Mouse (Mus musculus) liver, embryonic 16.5 days (tissue): ENCODE results near the gene Tmem41b. TPM values are rescaled to one million over a fixed set of nuclear protein-coding genes. Genes with fewer than 3 reads are reported as not detected.

Experiments
- ATAC-seq: fragments of 200-750 bp; cut with Nextera tagmentation; 2 replicates; pipeline ENCODE4 v1.8.0; 2017; ENCODE audit warnings: low read depth, mild to moderate bottlenecking, moderate number of reproducible peaks, moderate library complexity
- H3K27ac ChIP-seq: fragments of 300-500 bp; sonication (generic); 2 replicates; pipeline ENCODE4 v1.5.1; 2014; ENCODE audit warnings: mild to moderate bottlenecking, low read length
- H3K27me3 ChIP-seq: fragments of 300-500 bp; sonication (generic); 2 replicates; pipeline ENCODE4 v1.6.1; 2014; ENCODE audit warnings: low read depth, low read length, mixed read lengths; ENCODE audit not compliant: control insufficient read depth, insufficient read depth
- H3K36me3 ChIP-seq: fragments of 300-500 bp; sonication (generic); 2 replicates; pipeline ENCODE4 v1.6.1; 2014; ENCODE audit warnings: mild to moderate bottlenecking; ENCODE audit not compliant: control insufficient read depth, insufficient read depth
- H3K4me1 ChIP-seq: fragments of 300-500 bp; sonication (generic); 2 replicates; pipeline ENCODE4 v1.6.1; 2014; ENCODE audit warnings: low read depth, low read length, mixed read lengths; ENCODE audit not compliant: control insufficient read depth
- H3K4me2 ChIP-seq: fragments of 300-500 bp; sonication (generic); 2 replicates; pipeline ENCODE4 v1.6.1; 2014; ENCODE audit warnings: low read depth, low read length, mixed read lengths
- H3K4me3 ChIP-seq: fragments of 300-500 bp; sonication (generic); 2 replicates; pipeline ENCODE4 v1.5.1; 2014; ENCODE audit warnings: low read depth, mild to moderate bottlenecking, low read length
- H3K9ac ChIP-seq: fragments of 300-500 bp; sonication (generic); 2 replicates; pipeline ENCODE4 v1.6.1; 2014; ENCODE audit warnings: low read depth, low read length
- H3K9me3 ChIP-seq: fragments of 300-500 bp; sonication (generic); replicated peaks from 2 replicates; pipeline ENCODE4 v1.6.1; 2016; ENCODE audit warnings: low read length; ENCODE audit not compliant: control insufficient read depth
- WGBS: fragments of 180-500 bp; shearing (Covaris S2); extraction: QIAGEN DNeasy Blood & Tissue Kit; methylation state at CpG from one replicate; pipeline ENCODE4 v1.1.7; 2014; ENCODE audit not compliant: insufficient replicate concordance; 5-methylcytosine and 5-hydroxymethylcytosine counted together
- polyA plus RNA-seq: library from polyadenylated mRNA; unstranded; fragments of >200 nt; fragmentation: Nextera tagmentation; extraction: Ambion mirVana; gene quantifications from 2 replicates; pipeline ENCODE4 v1.2.1, GENCODE M21; 2015

Gene Tmem41b
- polyA plus RNA-seq, 1 experiment from 2014 or later: 26.4 TPM

- no peak overlapping the region for H3K4me2 ChIP-seq
- H3K27ac ChIP-seq: no peak overlapping the region
- 54% methylated on average over 4 of the region's 4 CpGs for WGBS
- no peak overlapping the region for H3K9ac ChIP-seq
- H3K9me3 ChIP-seq: no peaks in the 10 kb centered on the region
- peaks cover 4% of the 10 kb centered on the region for H3K4me1 ChIP-seq
- ATAC-seq: no peak
- H3K27me3 ChIP-seq: no peaks in the 10 kb centered on the region
- no peaks in the 10 kb centered on the region for H3K36me3 ChIP-seq
- H3K4me3 ChIP-seq: no peak overlapping the region
These were observed 35.4 kb downstream of the Tmem41b start for GRCm38 (mm10) chr7:109951297-109951696.

- Histone ChIP-seq H3K27ac (no peak overlapping the region), H3K9me3 (no peaks in the 10 kb centered on the region), H3K4me2 (no peak overlapping the region), H3K27me3 (no peaks in the 10 kb centered on the region), H3K9ac (no peak overlapping the region), H3K36me3 (no peaks in the 10 kb centered on the region), H3K4me3 (no peak overlapping the region), H3K4me1 (no peaks in the 10 kb centered on the region)
- no peak for ATAC-seq
- WGBS: 57% methylated on average over 6 of the region's 6 CpGs
These were observed 42.2 kb downstream of the Tmem41b start for GRCm38 (mm10) chr7:109944421-109945034.

GRCm38 (mm10) chr7:109929628-109930027 lies 57.1 kb downstream of the Tmem41b start:
- Histone ChIP-seq H3K9ac (no peak overlapping the region), H3K27ac (no peak overlapping the region), H3K4me2 (no peak overlapping the region), H3K4me3 (no peak overlapping the region), H3K9me3 (no peaks in the 10 kb centered on the region), H3K4me1 (no peaks in the 10 kb centered on the region), H3K36me3 (peaks cover 8% of the 10 kb centered on the region), H3K27me3 (no peaks in the 10 kb centered on the region)
- ATAC-seq: no peak

DNA sequence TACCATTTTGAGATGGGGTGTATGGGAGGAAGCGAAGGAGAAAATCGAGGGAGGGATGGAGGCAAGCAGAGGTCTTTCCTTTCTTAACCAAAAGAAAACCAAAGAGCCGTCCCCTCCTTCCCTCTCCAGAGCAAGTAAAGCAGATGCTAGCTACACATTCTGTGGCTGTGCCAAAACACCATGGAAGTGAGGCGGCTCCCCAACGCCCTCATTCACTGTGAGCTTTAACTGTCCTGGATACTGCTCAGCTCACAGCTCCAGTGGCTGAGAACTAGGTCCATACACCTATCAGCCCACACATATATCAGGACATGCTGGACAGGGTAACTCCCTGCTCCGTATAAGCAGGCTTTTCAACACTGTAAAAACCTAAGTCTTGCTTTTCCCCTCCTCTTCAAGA lies 58.4 kb downstream of the Tmem41b start:
- Histone ChIP-seq H3K4me2 (no peak overlapping the region), H3K9ac (no peak overlapping the region), H3K36me3 (peaks cover 3% of the 10 kb centered on the region), H3K4me3 (no peak overlapping the region), H3K27me3 (no peaks in the 10 kb centered on the region), H3K27ac (no peak overlapping the region), H3K9me3 (no peaks in the 10 kb centered on the region), H3K4me1 (no peaks in the 10 kb centered on the region)
- 74% methylated on average over 6 of the region's 6 CpGs for WGBS
- ATAC-seq: no peak

GRCm38 (mm10) chr7:109924965-109925364 lies 61.8 kb downstream of the Tmem41b start:
- WGBS: 40% methylated on average over 2 of the region's 2 CpGs
- Histone ChIP-seq H3K27ac (no peak overlapping the region), H3K4me2 (no peak overlapping the region), H3K9ac (no peak overlapping the region), H3K9me3 (no peaks in the 10 kb centered on the region), H3K4me3 (no peak overlapping the region), H3K27me3 (no peaks in the 10 kb centered on the region), H3K4me1 (no peaks in the 10 kb centered on the region), H3K36me3 (peaks cover 3% of the 10 kb centered on the region; the same call in 1 of the 2 replicates)
- ATAC-seq: no peak

- Histone ChIP-seq H3K4me1 (no peaks in the 10 kb centered on the region), H3K9ac (no peak overlapping the region), H3K9me3 (no peaks in the 10 kb centered on the region), H3K27me3 (no peaks in the 10 kb centered on the region), H3K36me3 (peaks cover 3% of the 10 kb centered on the region; the same call in 1 of the 2 replicates), H3K4me2 (no peak overlapping the region), H3K4me3 (no peak overlapping the region), H3K27ac (no peak overlapping the region)
- no peak for ATAC-seq
- 63% methylated on average over 4 of the region's 4 CpGs for WGBS
These were observed 63.8 kb downstream of the Tmem41b start for GRCm38 (mm10) chr7:109922889-109923288.

Other genes with a start within 250 kb of the Tmem41b start
- gene Tmem9b, start 234.1 kb downstream of the Tmem41b start, polyA plus RNA-seq: 27.7 and 28.1 TPM in 2 replicates
- 0.09 and 0.22 TPM in 2 replicates for gene Nrip3, start 204.9 kb downstream of the Tmem41b start, polyA plus RNA-seq
- 0.09 and 0.12 TPM in 2 replicates for gene Scube2, start 121.2 kb downstream of the Tmem41b start, polyA plus RNA-seq
- gene Dennd5a, start 26.5 kb downstream of the Tmem41b start, polyA plus RNA-seq: 5.9 and 7.0 TPM in 2 replicates
- 18.8 and 21.2 TPM in 2 replicates for gene Ipo7, start 31.3 kb upstream of the Tmem41b start, polyA plus RNA-seq
- gene Zfp143, start 74.3 kb upstream of the Tmem41b start, polyA plus RNA-seq: 9.4 and 10.3 TPM in 2 replicates
- gene Wee1, start 135.1 kb upstream of the Tmem41b start, polyA plus RNA-seq: 6.5 and 6.6 TPM in 2 replicates
- 7.4 and 8.7 TPM in 2 replicates for gene Swap70, start 234.8 kb upstream of the Tmem41b start, polyA plus RNA-seq